Mouse (Mus musculus) Patski (cell line): ENCODE results near the gene Pccb. TPM values are rescaled to one million over a fixed set of nuclear protein-coding genes. Genes with fewer than 3 reads are reported as not detected.

Source experiments
- ATAC-seq: fragments of 100-300 bp; one replicate; pipeline ENCODE4 v1.8.0; 2021
- CTCF ChIA-PET: fragments of 350-600 bp; sonication (Branson Sonifier 250); formaldehyde crosslinking; loops from one replicate; lab custom pipeline; 2022; ENCODE audit warnings: inconsistent platforms; lab: Charles Lee
- POLR2A ChIA-PET: fragments of 350-600 bp; sonication (Branson Sonifier 250); formaldehyde crosslinking; loops from one replicate; lab custom pipeline; 2022; ENCODE audit warnings: antibody characterized with exemption, inconsistent platforms; lab: Charles Lee
- DNase-seq: peaks from one replicate; pipeline ENCODE4 v3.0.0-alpha.2; 2011; ENCODE audit warnings: low read depth, low spot score
- H3K27me3 ChIP-seq: fragments of 371-371 bp; one replicate; pipeline ENCODE4 v1.5.1; 2021
- CTCF ChIP-seq: fragments of 100-300 bp; IDR thresholded peaks from one replicate; pipeline ENCODE4 v1.5.1; 2021
- in situ Hi-C: fragments of 300-500 bp; cut with MboI; formaldehyde crosslinking; loops from 3 replicates; pipeline ENCODE4 v1.11.1; 2018; ENCODE audit warnings: low pct_unique_long_range_greater_than_20kb, mixed read lengths
- polyA plus RNA-seq: library from polyadenylated mRNA; unstranded; gene quantifications from one replicate; pipeline ENCODE4 v1.2.3, GENCODE M21; 2021

Gene Pccb
- polyA plus RNA-seq, 1 experiment from 2014 or later: 70.8 TPM

DNA sequence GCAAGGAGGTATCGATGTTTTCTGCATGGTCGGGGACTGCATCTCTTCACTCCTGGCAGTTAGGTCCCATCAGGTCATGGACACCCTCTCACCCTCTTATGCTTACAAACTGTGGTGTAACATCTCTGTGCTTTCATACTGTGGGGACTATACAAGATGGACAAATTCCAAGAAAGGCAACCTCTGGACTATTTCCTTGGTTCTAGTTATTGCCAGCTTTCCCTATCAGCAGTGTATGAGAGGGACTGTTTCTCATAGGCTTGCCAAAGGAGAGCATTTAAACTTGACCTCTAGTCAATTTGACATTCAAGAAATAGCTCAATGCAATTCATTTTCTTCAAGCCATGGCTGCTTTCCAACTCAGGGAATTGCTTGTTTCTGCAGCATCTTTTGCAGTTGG lies 43.4 kb downstream of the Pccb start:
- no peak for DNase-seq
- H3K27me3 ChIP-seq: no peaks in the 10 kb centered on the region
- POLR2A ChIA-PET: no interaction called here
- CTCF ChIA-PET: no interaction called here
- no peak for ATAC-seq
- TF ChIP-seq CTCF: no peak
- in situ Hi-C loops: no loop called here

DNA sequence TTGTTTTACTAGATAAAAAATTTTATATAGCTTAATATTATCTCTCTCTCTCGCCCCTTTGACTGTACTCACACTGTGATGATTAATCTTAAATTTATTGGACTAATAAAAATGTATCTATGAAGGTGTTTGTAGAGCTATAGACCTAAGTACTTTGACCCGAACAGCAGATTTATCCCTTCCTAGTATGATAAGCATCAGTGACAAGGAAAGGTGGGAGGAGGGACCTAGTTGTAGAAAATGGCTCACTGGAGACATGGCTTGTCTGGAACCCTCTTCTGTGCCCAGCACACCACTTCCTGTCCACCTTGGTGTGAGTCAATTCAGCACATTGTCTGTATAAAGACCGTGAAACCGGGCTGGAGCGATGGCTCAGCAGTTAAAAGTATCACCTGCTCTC lies 44.1 kb downstream of the Pccb start:
- in situ Hi-C loops: no loop called here
- DNase-seq (no peak), ATAC-seq (no peak)

GRCm38 (mm10) chr9:100987850-100988249 lies 46.8 kb downstream of the Pccb start:
- DNase-seq (no peak), ATAC-seq (no peak)
- ChIA-PET POLR2A (interaction anchor here (0.6 kb wide), 1 partner anchor 80 kb away, joined by 3 read pairs; no protein-coding TSS in a partner anchor), CTCF (no interaction called here)
- no peaks in the 10 kb centered on the region for H3K27me3 ChIP-seq
- no peak for TF ChIP-seq CTCF
- in situ Hi-C loops: no loop called here

More for the DNA sequence above, 44.1 kb downstream of the Pccb start:
- no peak for TF ChIP-seq CTCF
- POLR2A ChIA-PET: no interaction called here
- no peaks in the 10 kb centered on the region for H3K27me3 ChIP-seq
- CTCF ChIA-PET: no interaction called here

DNA sequence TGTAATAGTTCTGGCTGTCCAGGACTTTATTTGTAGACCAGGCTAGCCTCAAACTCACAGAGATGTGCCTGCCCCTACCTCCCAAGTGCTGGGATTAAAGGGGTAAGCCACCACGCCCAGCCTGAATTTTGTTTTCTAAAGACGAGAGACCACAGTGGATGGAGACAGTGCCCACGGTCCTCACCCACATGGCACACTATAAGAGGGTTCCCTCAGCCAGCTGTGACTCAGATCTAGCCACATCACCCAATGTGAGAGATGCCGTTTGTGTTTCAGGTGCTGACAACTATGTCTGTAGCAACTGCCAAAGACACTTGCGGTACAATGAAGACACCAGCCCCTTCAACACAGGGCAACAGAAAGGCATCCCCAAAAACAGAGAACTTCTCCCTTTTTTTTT lies 47.7 kb downstream of the Pccb start:
- ChIA-PET CTCF (no interaction called here), POLR2A (no interaction called here)
- no peaks in the 10 kb centered on the region for H3K27me3 ChIP-seq
- no peak for ATAC-seq
- no peak for TF ChIP-seq CTCF
- no peak for DNase-seq
- in situ Hi-C loops: no loop called here

DNA sequence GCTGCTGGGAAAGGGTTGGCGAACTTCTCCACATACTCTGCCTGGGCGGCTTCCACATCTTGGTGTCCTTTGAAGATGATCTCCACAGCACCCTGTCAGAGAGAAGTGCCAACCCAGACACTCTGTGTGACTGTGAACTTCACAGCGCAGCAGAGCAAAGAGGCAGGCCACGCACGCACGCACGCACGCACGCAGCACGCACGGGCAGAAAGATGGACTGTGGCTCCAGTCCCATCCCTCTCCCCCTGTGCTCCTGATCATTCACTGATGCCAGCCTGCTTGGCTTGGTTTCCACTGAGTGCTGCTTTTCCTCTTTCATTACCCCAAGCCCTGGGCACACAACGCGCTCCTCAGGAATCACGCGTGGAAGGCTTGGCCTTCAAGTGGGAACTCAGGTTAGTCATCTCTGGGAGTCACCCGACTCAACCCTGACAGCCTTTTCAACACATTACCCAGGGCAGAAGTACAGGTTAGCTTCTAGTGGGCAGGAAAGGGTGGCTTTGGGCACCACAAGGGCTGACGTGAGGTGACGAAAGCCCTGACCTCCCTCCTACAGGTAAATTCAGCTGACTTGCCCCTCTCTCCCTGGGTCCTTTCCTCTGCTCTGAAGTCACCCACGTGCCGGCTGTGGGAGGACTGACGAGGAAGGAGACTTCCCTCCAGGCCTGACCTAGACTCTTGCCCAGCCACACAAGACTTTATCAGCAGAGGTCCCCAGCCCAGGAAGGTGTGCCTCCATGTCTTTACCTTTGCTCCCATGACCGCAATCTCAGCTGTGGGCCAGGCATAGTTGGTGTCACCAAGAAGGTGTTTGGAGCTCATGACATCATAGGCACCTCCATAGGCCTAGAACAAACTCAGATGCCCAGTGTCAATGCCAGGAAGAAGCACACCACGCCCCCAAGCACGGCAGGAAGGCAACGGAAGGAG lies 50.1 kb downstream of the Pccb start:
- ATAC-seq: no peak
- no peaks in the 10 kb centered on the region for H3K27me3 ChIP-seq
- no peak for DNase-seq
- ChIA-PET POLR2A (no interaction called here), CTCF (no interaction called here)
- in situ Hi-C loops: no loop called here
- TF ChIP-seq CTCF: no peak

- no peaks in the 10 kb centered on the region for H3K27me3 ChIP-seq
- DNase-seq: no peak
- POLR2A ChIA-PET: no interaction called here
- ATAC-seq: no peak
- CTCF ChIA-PET: no interaction called here
- in situ Hi-C loops: no loop called here
- no peak for TF ChIP-seq CTCF
These were observed 51.9 kb downstream of the Pccb start for GRCm38 (mm10) chr9:100982786-100983185.

- peak; percentile 19 for ATAC-seq
- TF ChIP-seq CTCF: no peak
- H3K27me3 ChIP-seq: no peaks in the 10 kb centered on the region
- DNase-seq: no peak
- in situ Hi-C loops: no loop called here
- ChIA-PET CTCF (no interaction called here), POLR2A (no interaction called here)
These were observed 55.4 kb downstream of the Pccb start for GRCm38 (mm10) chr9:100979260-100979659.

- CTCF ChIA-PET: no interaction called here
- ATAC-seq (no peak), DNase-seq (no peak)
- no peak for TF ChIP-seq CTCF
- POLR2A ChIA-PET: no interaction called here
- in situ Hi-C loops: no loop called here
- no peaks in the 10 kb centered on the region for H3K27me3 ChIP-seq
These were observed 56.0 kb downstream of the Pccb start for GRCm38 (mm10) chr9:100978666-100979065.

DNA sequence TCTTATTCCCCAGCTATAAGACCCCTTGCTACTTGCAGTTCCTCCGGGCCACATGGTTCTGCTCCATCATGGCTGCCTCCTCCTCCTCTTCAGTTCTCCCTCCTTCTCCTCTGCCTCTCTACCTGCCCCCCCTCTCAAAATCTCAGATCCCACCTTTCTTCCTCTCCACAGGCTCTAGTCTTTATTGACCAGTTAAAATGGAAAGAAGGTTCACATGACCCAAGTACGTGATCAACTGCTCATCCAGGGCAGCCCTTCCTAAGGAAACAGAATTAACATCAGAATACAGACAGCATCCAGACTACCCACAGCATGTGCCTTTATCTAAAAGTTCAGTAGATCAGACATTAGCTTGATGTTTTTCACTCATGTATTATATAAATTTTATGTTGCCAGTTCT lies 65.2 kb downstream of the Pccb start:
- ATAC-seq (no peak), DNase-seq (no peak)
- no peak for TF ChIP-seq CTCF
- in situ Hi-C loops: no loop called here
- no peaks in the 10 kb centered on the region for H3K27me3 ChIP-seq
- CTCF ChIA-PET: no interaction called here
- POLR2A ChIA-PET: no interaction called here

DNA sequence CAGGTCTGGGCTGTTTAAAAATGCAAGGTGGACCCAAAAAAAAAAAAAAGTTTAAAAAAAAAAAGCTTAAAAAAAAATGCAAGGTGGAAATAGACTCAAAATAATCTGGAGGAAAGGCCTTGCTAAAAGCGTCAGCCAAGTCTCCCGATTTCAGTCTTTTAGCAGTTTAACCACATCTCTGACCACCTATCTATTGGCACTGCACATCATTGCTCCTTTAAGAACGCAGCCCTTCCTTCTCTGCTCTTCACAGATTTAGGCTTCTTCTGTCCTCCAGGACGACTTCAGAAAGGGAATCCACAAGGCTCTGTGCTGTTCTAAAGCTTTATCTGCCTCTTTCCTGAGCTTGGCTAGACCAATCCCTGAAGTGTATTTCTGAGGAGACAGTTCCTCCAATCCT lies 70.6 kb downstream of the Pccb start:
- DNase-seq: no peak
- ChIA-PET POLR2A (no interaction called here), CTCF (no interaction called here)
- H3K27me3 ChIP-seq: no peaks in the 10 kb centered on the region
- TF ChIP-seq CTCF: no peak
- ATAC-seq: no peak
- in situ Hi-C loops: no loop called here

DNA sequence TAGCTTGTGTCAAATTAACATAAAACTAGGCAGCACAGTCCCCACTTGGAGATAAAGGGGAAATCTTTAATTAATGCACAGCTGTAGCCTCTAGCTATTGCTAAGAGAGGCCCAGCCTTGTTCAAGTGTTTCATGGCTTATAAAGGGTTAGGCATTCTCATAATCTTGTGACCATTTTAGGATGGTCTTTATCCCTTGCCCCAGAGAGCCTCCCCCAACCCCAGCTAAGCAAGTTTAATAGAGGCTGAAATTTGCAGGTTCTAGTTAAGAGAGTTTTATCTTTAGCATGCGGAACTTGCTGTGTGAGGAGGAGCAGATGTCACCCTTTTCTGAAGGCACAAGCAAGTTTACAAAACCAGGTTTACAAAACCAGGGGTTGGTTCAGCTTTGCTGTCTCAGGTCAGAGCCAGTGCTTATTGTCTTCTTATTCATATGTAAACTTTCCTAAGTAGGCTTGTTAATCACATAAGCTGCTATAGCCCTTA lies 71.2 kb downstream of the Pccb start:
- TF ChIP-seq CTCF: no peak
- DNase-seq: no peak
- in situ Hi-C loops: no loop called here
- no peaks in the 10 kb centered on the region for H3K27me3 ChIP-seq
- CTCF ChIA-PET: interaction anchor here (1.1 kb wide), 1 partner anchor 9 kb away, joined by 3 read pairs; no protein-coding TSS in a partner anchor
- POLR2A ChIA-PET: no interaction called here
- no peak for ATAC-seq
